Mouse (Mus musculus) cerebellum, adult 18-20 months (tissue): Measurements from ENCODE around the gene H2-Q6.
"Not testable (repeated sequence)": the region's sequence is repeated elsewhere in the genome, so short reads cannot be mapped to it uniquely, and the experiment has no call there.

Experiments
- DNase-seq, 2 experiments: peaks; one replicate each; pipeline ENCODE4 v3.0.0; 2021

Gene H2-Q6

DNA sequence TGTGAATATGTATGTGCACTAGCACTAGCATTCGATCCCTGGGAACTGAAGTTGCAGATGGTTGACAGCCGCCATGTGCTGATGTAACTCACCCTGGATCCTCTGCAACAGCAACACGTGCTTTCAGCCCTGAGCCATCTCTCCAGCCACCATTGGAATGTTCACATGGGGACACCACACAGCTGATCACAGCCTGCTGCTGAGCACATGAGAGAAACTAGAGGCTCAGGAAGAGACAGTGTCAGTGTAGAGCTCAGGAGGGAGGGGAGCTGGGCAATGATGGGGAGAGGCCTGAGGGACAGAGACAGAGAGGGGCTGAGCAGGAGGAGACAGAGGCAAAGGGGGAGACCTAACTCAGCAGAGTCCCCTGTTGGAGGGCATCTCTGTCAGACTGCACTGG lies 10.9 kb downstream of the H2-Q6 start:
- DNase-seq, result not testable (repeated sequence)

DNA sequence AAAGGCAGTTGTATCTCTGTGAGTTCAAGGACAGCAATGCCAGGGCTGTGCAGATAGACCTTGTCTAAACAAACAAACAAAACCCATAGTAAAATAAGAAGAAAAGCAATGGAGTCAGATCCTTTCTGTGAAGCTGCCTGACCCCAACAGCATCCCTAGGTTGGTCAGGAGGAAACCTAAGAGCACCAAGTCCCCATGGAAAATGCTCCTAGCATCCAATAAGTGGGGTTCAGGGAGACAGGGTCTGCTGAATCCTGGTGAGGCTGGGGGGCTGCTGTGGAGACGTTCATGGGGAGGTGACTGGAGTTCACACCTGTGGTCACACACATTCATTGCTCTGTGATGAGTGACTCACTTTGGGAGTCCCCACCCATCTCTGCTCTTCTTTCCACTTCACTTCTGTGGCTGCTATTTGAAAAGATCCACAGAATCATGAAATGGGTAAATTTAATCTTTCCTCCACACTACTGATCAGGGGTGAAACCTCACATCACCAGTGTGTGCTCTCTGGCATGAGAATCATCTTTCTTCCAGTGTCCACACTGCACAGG lies 12.8 kb downstream of the H2-Q6 start:
- DNase-seq, result not testable (repeated sequence)

DNA sequence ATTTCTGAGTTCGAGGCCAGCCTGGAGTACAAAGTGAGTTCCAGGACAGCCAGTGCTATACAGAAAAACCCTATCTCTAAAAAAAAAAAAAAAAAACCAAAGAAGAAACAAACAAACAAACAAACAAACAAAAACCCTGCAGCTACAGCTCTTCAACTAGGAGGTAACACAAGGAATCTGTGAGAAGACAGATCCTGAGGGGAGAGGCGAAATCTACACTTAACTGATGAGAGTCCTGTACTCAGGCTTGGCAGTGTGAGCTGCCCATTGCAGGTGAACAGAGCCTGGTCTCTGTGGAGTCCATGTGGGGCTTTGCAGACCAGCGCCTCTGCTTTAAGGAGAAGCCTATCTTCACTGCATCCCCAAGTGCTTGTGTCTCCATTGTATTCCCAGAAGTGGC lies 13.7 kb downstream of the H2-Q6 start:
- not testable (repeated sequence) for DNase-seq

DNA sequence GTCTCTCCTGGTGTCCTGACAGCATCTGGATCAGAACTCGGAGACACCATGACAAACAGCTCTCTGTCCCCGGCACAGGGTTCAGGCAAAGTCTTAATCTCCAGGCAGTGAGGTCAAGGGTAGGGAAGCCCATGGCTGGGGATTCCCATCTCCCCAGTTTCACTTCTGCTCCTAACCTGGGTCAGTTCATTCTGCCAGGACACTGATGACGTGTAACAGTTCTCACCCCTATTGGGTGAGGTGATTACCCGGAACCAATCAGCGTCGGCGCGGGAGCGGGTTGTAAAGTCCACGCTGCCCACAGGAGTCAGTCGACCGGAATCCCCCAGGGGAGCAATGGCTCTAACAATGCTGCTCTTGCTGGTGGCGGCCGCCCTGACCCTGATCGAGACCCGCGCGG lies 14.2 kb downstream of the H2-Q6 start, which contains the start of gene H2-Q7:
H2-Q7 (plus strand) TSS at position 271 of the 400 bp plus-strand sequence.
- peak; percentile 31 to 59 for DNase-seq

DNA sequence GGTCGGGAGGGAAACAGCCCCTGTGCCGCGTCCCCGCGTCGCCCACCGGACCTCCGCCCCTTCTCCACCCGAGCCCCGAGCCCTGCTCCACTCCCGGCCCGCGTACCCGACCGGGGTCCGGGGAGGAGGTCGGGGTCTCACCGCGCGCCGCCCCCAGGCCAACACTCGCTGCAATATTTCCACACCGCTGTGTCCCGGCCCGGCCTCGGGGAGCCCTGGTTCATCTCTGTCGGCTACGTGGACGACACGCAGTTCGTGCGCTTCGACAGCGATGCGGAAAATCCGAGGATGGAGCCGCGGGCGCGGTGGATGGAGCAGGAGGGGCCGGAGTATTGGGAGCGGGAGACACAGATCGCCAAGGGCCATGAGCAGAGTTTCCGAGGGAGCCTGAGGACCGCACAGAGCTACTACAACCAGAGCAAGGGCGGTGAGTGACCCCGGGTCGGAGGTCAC lies 14.7 kb downstream of the H2-Q6 start:
- DNase-seq, result not testable (repeated sequence)

DNA sequence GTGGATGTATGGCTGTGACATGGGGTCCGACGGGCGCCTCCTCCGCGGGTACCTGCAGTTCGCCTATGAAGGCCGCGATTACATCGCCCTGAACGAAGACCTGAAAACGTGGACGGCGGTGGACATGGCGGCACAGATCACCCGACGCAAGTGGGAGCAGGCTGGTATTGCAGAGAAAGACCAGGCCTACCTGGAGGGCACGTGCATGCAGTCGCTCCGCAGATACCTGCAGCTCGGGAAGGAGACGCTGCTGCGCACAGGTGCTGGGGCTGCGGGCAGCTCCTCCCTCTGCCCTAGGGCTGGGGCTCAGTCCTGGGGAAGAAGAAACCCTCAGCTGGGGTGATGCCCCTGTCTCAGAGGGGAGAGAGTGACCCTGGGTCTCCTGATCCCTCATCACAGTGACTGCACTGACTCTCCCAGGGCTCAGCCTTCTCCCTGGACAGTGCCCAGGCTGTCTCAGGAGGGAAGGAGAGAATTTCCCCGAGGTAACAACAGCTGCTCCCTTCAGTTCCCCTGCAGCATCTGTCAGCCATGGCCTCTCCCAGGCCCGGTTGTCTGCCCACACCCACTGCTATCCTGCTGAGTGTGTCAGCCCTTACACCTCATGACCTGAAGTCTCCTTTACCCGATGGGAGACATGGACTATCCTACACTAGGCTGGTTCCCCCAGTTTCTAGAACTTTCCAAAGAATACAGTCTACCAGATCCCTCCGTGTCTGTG lies 15.4 kb downstream of the H2-Q6 start:
- not testable (repeated sequence) for DNase-seq

DNA sequence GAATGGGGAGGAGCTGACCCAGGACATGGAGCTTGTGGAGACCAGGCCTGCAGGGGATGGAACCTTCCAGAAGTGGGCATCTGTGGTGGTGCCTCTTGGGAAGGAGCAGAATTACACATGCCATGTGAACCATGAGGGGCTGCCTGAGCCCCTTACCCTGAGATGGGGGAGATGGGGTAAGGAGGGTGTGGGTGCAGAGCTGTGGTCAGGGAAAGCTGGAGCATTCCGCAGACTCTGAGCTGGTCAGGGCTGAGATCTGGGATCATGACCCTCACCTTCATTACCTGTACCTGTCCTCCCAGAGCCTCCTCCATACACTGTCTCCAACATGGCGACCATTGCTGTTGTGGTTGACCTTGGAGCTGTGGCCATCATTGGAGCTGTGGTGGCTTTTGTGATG lies 17.7 kb downstream of the H2-Q6 start:
- not testable (repeated sequence) for DNase-seq

DNA sequence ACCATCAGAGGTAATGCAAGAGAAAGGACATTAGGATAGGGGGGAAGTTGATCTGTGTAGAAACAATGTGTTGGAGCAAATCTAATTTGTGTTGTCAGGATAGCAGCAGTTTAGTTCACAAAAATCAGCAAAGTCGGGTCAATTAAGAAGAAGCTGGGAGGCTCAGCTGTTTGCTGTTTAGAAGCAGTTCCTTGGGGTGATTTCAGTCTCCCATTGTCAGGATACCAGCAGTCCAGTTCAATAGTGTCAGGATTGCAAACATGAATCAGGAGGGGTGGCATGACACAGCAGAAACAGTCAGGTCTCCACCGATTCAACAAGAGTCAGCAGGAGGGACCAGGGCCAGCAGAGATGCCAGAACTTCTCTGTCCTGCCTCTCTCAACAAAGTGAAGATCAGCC lies 19.9 kb downstream of the H2-Q6 start:
- not testable (repeated sequence) for DNase-seq

DNA sequence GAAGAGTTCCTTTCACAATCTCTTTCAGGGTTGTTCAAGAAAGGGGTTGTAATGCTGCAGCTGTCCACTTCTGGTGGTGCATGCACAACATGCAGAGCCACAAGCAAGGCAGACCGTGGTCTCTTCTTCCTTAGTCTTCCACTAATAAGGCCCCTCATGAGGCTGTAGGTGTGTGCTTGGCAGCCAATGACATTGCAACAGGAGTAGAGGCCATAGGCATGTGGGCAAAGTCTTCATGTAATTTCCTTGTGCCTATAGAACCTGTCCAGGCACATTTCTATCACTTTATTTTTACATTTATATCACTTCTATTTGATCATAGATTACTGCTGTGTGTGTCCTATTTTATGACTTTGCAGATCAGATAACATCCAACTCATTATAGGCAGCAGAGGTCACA lies 33.6 kb downstream of the H2-Q6 start:
- DNase-seq, result not testable (repeated sequence)

DNA sequence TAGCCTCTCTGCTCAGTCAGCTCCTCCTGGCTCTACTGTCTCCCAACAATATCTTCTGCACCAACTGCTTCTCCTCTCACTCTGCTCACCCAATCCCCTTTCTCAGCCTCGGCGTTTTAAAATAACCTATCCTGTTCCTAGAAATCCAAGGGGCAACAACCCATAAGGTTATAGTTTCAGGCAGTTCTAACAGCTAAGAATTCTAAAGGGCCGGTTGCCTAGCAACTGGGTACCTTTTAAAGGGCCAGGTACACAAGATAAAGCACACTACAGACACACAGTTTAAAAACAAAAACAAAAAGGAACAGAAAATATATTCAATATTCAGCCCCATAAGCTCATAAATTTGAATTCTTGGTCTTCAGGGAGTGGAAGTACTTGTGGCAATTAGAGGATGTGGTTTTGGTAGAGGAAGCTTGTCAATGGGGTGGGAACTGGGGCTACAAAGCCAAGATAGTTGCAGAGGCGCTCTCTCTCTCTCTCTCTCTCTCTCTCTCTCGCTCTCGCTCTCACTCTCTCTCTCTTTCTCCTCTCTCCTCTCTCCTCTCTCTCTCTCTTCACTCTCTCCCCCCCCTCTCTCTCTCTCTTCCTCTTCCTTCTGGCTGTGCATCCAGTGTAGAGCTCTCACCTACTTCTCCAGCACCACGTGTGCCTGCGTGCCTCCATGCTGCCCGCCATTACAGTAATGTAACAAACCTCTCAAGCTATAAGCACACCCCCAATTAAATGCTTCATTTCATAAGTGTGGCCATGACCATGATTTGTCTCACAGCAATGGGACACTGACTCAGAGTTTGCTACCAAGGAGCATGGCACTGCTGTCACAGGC lies 36.1 kb downstream of the H2-Q6 start:
- DNase-seq, result not testable (repeated sequence)

DNA sequence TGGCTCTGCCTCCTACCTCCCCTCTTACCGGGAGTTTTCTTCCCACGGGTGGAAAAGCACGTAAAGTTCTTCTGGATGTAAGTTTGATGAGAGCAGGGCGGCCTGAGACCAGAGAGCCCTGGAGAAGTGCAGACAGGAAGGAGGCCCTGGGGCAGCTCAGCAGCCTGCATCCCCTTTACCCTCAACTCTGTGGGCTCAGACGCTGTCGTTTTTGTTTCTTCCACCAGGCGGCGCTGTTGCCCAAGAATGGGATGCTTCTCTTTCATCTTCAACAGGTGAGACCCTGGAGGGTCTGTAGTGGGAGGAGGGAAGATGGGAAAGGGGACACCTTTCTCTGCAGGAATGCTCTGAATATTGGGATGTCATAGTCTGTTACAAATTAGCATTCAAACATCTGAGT lies 41.0 kb downstream of the H2-Q6 start:
- DNase-seq, result not testable (repeated sequence)

DNA sequence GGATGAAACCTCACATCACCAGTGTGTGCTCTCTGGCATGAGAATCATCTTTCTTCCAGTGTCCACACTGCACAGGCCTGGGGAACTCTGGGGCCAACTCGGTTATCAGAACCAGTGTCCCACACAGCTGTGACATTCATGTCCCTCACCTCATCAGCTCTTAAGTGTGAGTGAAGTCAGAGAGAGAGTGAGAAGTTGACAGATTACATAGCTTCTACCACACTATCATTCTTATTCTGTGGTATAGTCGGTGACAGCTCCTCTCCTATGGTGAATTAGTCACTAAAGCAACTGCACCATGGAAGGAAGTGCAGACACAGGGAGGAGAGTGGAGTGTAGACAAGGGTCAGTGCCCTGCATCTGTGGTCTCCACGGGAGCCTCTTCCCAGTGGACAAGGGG lies 44.3 kb downstream of the H2-Q6 start:
- DNase-seq, result not testable (repeated sequence)

DNA sequence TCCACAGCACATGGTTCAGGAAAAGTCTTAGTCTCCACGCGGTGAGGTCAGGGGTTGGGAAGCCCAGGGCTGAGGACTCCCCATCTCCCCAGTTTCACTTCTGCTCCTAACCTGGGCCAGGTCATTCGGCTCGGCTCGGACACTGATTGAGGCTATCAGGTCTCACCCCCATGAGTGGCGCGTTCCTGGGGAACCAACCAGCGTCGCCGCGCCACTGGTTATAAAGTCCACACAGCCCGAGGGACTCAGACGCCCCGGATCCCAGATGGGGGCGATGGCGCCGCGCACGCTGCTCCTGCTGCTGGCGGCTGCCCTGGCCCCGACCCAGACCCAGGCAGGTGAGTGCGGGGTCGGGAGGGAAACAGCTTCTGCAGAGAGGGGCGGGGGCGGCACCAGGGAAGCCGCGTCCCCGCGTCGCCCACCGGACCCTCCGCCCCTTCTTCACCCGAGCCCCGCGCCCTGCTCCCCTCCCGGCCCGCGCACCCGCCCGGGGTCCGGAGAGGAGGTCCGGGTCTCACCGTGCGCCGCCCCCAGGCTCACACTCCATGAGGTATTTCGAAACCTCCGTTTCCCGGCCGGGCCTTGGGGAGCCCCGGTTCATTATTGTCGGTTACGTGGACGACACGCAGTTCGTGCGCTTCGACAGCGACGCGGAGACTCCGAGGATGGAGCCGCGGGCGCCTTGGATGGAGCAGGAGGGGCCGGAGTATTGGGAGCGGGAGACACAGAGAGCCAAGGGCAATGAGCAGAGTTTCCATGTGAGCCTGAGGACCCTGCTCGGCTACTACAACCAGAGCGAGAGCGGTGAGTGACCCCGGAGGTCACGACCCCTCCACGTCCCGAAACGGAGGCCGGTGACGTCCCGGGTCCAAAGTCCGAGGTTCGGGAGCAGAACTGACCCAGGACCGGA lies 45.4 kb downstream of the H2-Q6 start, which contains the start of gene H2-Q10:
H2-Q10 (plus strand) TSS at position 248 of the 910 bp plus-strand sequence.
- no peak for DNase-seq
